Mouse (Mus musculus) liver, embryonic 16.5 days (tissue): ENCODE data around the gene Gm14409. TPM values are rescaled to one million over a fixed set of nuclear protein-coding genes. Genes with fewer than 3 reads are reported as not detected.

Source experiments
- polyA plus RNA-seq: library from polyadenylated mRNA; unstranded; fragments of >200 nt; fragmentation: Nextera tagmentation; extraction: Ambion mirVana; gene quantifications from 2 replicates; pipeline ENCODE4 v1.2.1, GENCODE M21; 2015

Gm14409 gene
- polyA plus RNA-seq, 1 experiment from 2014 or later = not detected

Other genes with a start within 250 kb of the Gm14409 start
- gene Gm14401, start 192.7 kb downstream of the Gm14409 start, polyA plus RNA-seq = not detected in 2 replicates
- gene Gm14410, start 60.6 kb downstream of the Gm14409 start, polyA plus RNA-seq = 3.4 and 3.6 TPM in 2 replicates
- gene Gm14412, start 57.3 kb upstream of the Gm14409 start, polyA plus RNA-seq = 0.08 TPM in 1 of 2 replicates, not detected in the other
- gene Gm14418, start 131.3 kb upstream of the Gm14409 start, polyA plus RNA-seq = 0.90 and 1.5 TPM in 2 replicates
- 3.5 TPM in 2 replicates for gene Zfp970, start 197.7 kb upstream of the Gm14409 start, polyA plus RNA-seq
- 2.1 and 2.9 TPM in 2 replicates for gene Gm14403, start 231.2 kb upstream of the Gm14409 start, polyA plus RNA-seq